Mouse (Mus musculus) cerebellum, adult 2 months (tissue): ENCODE measurements around the gene Best1. TPM values are rescaled to one million over a fixed set of nuclear protein-coding genes. Genes with fewer than 3 reads are reported as not detected.
A peak's percentile ranks its signal among the peaks of the same experiment; 100 is the strongest.

Source experiments
- DNase-seq, 2 experiments: peaks; one replicate each; pipeline ENCODE4 v3.0.0; 2021
- H3K27ac ChIP-seq: fragments of 200-500 bp; 2 replicates; pipeline ENCODE4 v1.5.1; 2012; ENCODE audit warnings: low read length, control low read depth, inconsistent platforms; ENCODE audit not compliant: insufficient read depth
- H3K27me3 ChIP-seq: fragments of 200-500 bp; 2 replicates; pipeline ENCODE4 v1.6.1; 2012; ENCODE audit warnings: inconsistent platforms, mild to moderate bottlenecking, low read length, moderate library complexity; ENCODE audit not compliant: control insufficient read depth, insufficient read depth
- H3K4me1 ChIP-seq: fragments of 200-500 bp; 2 replicates; pipeline ENCODE4 v1.6.1; 2011; ENCODE audit warnings: low read length; ENCODE audit not compliant: control insufficient read depth, insufficient read depth
- H3K4me3 ChIP-seq: fragments of 200-500 bp; replicated peaks from 2 replicates; pipeline ENCODE3; 2011; ENCODE audit warnings: mild to moderate bottlenecking, low read depth, low read length, control low read depth; ENCODE audit not compliant: insufficient read depth
- CTCF ChIP-seq: fragments of 200-500 bp; IDR thresholded peaks from 2 replicates; pipeline ENCODE4 v1.5.1; 2011; ENCODE audit warnings: low read depth, mild to moderate bottlenecking, control low read depth, low read length, moderate library complexity, borderline replicate concordance; ENCODE audit not compliant: insufficient read depth
- POLR2A ChIP-seq: fragments of 200-500 bp; IDR thresholded peaks from 2 replicates; pipeline ENCODE4 v1.6.1; 2011; ENCODE audit warnings: low read length, control low read depth, borderline replicate concordance; ENCODE audit not compliant: insufficient read depth
- WGBS: fragments of 180-500 bp; shearing (Covaris S2); methylation state at CpG from one replicate; pipeline ENCODE4 v1.1.7; 2018; 5-methylcytosine and 5-hydroxymethylcytosine counted together
- polyA plus RNA-seq: library from polyadenylated mRNA; depleted of rRNA; stranded (reverse); fragments of >200 nt; gene quantifications from 2 replicates; pipeline ENCODE4 v1.2.3, GENCODE M21; 2012

Best1 gene
- polyA plus RNA-seq, 1 experiment: 0.77 TPM

GRCm38 (mm10) chr19:10042232-10042631 is 40.8 kb upstream of the Best1 start:
- WGBS: 39% methylated on average over 6 of the region's 6 CpGs
- Histone ChIP-seq H3K4me3 (peak overlapping the region; percentile 69), H3K27me3 (no peaks in the 10 kb centered on the region), H3K4me1 (peaks cover 25% of the 10 kb centered on the region), H3K27ac (peak overlapping the region; percentile 36; the same call in 1 of the 2 replicates)
- peak in 1 of 2 experiments; percentile 34 for DNase-seq
- TF ChIP-seq POLR2A: no peak
- TF ChIP-seq CTCF: no peak

- TF ChIP-seq POLR2A: peak; percentile 40; the same call in 1 of the 2 replicates
- TF ChIP-seq CTCF: no peak
- peaks cover 21% of the 10 kb centered on the region for H3K4me1 ChIP-seq
- H3K27me3 ChIP-seq: no peaks in the 10 kb centered on the region
- peak within 1 kb of the TSS; percentile 69 for H3K4me3 ChIP-seq
- peak within 1 kb of the TSS; percentile 86 for H3K27ac ChIP-seq
- under 1% methylated on average over 65 of the region's 69 CpGs for WGBS
- DNase-seq: peak in 1 of 2 experiments; percentile 88
These were observed 40.1 kb upstream of the Best1 start, which contains the start of gene Fads3 for GRCm38 (mm10) chr19:10041388-10042148. Gene Fads3 (plus strand): TSS chr19:10041569.

- TF ChIP-seq POLR2A: peak; percentile 44; the same call in 1 of the 2 replicates
- no peak for TF ChIP-seq CTCF
- H3K4me1 ChIP-seq: peaks cover 17% of the 10 kb centered on the region
- H3K4me3 ChIP-seq: peak overlapping the region; percentile 69
- WGBS: 2% methylated on average over 20 of the region's 20 CpGs
- H3K27me3 ChIP-seq: no peaks in the 10 kb centered on the region
- DNase-seq: peak; percentile 80 to 84
- peak overlapping the region; percentile 86 for H3K27ac ChIP-seq
These were observed 39.5 kb upstream of the Best1 start for GRCm38 (mm10) chr19:10040866-10041387.

GRCm38 (mm10) chr19:10039615-10040014 is 38.2 kb upstream of the Best1 start:
- H3K4me3 ChIP-seq: no peak overlapping the region
- H3K27ac ChIP-seq: no peak overlapping the region
- TF ChIP-seq POLR2A (no peak), CTCF (peak; percentile 51; the same call in 1 of the 2 replicates)
- H3K27me3 ChIP-seq: no peaks in the 10 kb centered on the region
- peak; percentile 37 to 41 for DNase-seq
- peaks cover 17% of the 10 kb centered on the region for H3K4me1 ChIP-seq
- 92% methylated on average over 2 of the region's 2 CpGs for WGBS

- no peak overlapping the region for H3K27ac ChIP-seq
- WGBS: 16% methylated on average over 3 of the region's 3 CpGs
These were observed 37.5 kb upstream of the Best1 start for GRCm38 (mm10) chr19:10038910-10039309.

GRCm38 (mm10) chr19:10038364-10038763 is 36.9 kb upstream of the Best1 start:
- no peak for DNase-seq
- Histone ChIP-seq H3K4me3 (no peak overlapping the region), H3K27ac (no peak overlapping the region), H3K4me1 (peaks cover 14% of the 10 kb centered on the region), H3K27me3 (no peaks in the 10 kb centered on the region)
- WGBS: 71% methylated on average over 3 of the region's 3 CpGs
- TF ChIP-seq POLR2A: no peak
- TF ChIP-seq CTCF: no peak

More at GRCm38 (mm10) chr19:10038910-10039309, 37.5 kb upstream of the Best1 start:
- TF ChIP-seq CTCF (no peak), POLR2A (no peak)
- DNase-seq: peak; percentile 32 to 50
- Histone ChIP-seq H3K4me3 (no peak overlapping the region), H3K4me1 (peaks cover 17% of the 10 kb centered on the region), H3K27me3 (no peaks in the 10 kb centered on the region)

- 65% methylated on average over 2 of the region's 2 CpGs for WGBS
- no peak for DNase-seq
- no peak overlapping the region for H3K27ac ChIP-seq
- H3K4me1 ChIP-seq: peaks cover 11% of the 10 kb centered on the region
- H3K4me3 ChIP-seq: no peak overlapping the region
- TF ChIP-seq POLR2A: no peak
- H3K27me3 ChIP-seq: no peaks in the 10 kb centered on the region
These were observed 36.1 kb upstream of the Best1 start for GRCm38 (mm10) chr19:10037534-10037933.
